Mouse (Mus musculus): ENCODE data around the gene BC049715. TPM values are rescaled to one million over a fixed set of nuclear protein-coding genes. Genes with fewer than 3 reads are reported as not detected.
"Not testable (repeated sequence)": the region's sequence is repeated elsewhere in the genome, so short reads cannot be mapped to it uniquely, and the experiment has no call there.

The BC049715 gene
- 1 to 10 TPM; 2.2 to 4.6 TPM for total RNA-seq (2021)
- long read RNA-seq, experiment 1, partial matches to known transcripts = 0 of 1 reads
- long read RNA-seq, experiment 1, other reads (novel, unspliced or antisense) = 1 of 1 reads
- long read RNA-seq, experiment 2, partial matches to known transcripts = 0 of 2 reads
- long read RNA-seq, experiment 2, other reads (novel, unspliced or antisense) = 2 of 2 reads

GRCm38 (mm10) chr6:136827516-136827880 is at the start of gene BC049715:
BC049715 (plus strand) TSS chr6:136827626.
- DNase-seq (ENCODE audit: low spot score in 2 of 2) = no peak

GRCm38 (mm10) chr6:136781377-136781986 is 45.9 kb upstream of the BC049715 start, which contains the start of gene Gucy2c:
Gucy2c (minus strand) TSS chr6:136781765.
- no peak for DNase-seq (ENCODE audit: low spot score in 2 of 2)

DNA sequence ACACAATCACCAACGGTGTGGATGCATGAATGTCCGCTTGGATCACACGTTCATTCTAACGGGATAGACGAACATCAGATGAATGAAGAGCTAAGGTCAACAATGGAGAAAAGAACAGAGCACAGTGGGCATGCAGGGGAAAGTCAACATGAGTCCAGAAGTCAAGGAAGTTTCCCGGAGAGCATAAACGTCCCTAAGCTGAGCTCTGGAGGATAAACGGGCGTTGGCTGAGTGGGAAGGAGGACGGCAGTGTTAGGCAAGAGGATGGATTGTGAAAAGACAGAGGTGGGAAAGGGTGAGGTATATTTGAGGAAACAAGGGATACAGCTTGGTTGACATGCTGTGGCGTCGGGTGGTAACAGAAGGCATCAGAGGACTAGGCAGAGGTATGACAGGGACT is 45.3 kb upstream of the BC049715 start:
- DNase-seq (ENCODE audit: low spot score in 2 of 2) = no peak

- DNase-seq (ENCODE audit: low spot score in 2 of 2) = no peak
Measured at GRCm38 (mm10) chr6:136782761-136783160, 44.7 kb upstream of the BC049715 start.

GRCm38 (mm10) chr6:136789391-136789971 is 37.9 kb upstream of the BC049715 start:
- DNase-seq (ENCODE audit: low spot score in 2 of 2) = no peak

- DNase-seq (ENCODE audit: low spot score in 2 of 2) = no peak
Measured at GRCm38 (mm10) chr6:136792884-136793758, 34.3 kb upstream of the BC049715 start.

GRCm38 (mm10) chr6:136793831-136794525 is 33.4 kb upstream of the BC049715 start:
- DNase-seq (ENCODE audit: low spot score in 2 of 2) = no peak

DNA sequence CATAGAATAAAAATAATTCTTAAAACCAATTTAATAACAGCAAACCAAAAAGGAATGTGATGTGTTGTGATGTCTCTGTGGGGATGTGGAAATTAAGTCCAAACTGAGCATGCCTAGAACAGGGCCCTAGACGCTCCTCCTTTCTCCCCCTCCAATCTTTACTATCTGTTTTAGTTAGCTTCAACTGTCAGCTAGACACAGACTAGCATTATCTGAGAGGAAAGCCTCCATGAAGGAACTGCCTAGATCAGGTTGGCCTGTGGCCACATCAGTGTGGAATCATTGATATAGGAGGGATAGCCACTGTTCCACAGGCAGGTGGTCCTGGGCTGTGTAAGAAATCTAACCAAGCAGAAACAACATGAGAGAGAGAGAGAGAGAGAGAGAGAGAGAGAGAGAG is 32.3 kb upstream of the BC049715 start:
- DNase-seq (ENCODE audit: low spot score in 2 of 2) = no peak

DNA sequence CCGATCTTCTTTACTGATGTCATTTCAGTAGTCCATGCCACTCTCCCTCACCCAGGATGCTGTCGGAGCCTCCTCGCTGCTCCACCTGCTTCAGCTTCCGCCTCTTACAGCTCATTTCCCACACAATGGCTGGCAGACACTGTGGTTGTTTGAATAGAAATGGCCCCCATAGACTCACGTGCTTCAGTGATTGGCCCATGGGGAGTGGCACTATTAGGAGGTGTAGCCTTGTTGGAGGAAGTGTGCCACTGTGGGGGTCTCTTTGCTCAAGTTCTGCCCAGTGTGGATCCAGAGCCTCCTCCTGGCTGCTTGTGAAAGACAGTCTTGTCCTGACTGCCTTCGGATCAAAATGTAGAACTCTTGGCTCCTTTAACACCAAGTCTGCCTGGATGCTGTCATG is 31.6 kb upstream of the BC049715 start:
- no peak for DNase-seq (ENCODE audit: low spot score in 2 of 2)

DNA sequence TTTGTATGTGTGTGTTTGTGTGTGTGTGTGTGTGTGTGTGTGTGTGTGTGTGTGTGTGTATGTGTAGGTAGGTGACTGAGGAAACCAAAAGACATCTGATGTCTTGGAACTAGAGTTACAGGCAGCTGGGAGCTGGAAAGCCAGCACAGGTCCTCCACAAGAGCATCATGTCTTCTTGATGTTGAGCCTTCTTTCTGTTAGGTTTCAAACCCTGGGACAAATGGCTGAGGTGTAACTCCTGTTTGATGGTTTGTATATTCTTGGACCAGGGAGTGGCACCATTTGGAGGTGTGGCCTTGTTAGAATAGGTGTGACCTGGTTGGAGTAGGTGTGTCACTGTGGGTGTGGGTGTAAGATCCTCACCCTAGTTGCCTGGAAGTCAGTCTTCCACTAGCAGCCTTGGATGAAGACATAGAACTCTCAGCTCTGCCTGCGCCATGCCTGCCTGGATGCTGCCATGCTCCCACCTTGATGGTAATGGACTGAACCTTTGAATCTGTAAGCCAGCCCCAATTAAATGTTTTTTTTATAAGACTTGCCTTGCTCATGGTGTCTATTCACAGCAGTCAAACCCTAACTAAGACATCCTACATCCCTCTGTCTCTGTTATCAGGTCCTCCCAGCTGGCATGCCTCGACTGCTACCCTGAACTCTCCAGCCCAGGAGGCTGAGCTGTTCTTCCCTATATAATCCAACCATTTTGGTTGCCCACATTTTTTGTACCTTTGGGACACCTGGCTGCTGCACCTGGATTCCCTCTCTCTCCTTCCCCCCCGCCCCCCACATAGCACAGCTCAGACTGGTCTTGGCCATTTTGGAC is 29.3 kb upstream of the BC049715 start:
- DNase-seq (ENCODE audit: low spot score in 2 of 2) = not testable (repeated sequence)

- DNase-seq (ENCODE audit: low spot score in 2 of 2) = no peak
Measured at GRCm38 (mm10) chr6:136800710-136801109, 26.7 kb upstream of the BC049715 start.

DNA sequence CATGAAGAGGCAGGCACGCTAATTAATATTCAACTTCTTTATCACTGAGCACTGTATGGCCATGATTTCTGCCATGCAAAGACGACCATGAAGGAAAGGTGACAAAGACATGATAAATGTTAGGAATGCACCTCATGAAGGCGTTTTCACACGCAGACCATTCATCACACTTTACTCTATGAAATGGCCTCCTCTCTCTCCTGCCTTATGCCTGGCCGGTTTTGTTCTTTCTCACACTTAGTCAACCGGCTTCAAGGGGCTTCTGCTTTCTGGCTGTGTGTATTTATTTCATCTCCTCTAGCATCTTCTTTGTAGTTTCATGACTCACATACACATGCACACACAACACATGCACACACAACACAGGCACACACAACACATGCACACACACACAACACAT is 26.2 kb upstream of the BC049715 start:
- no peak for DNase-seq (ENCODE audit: low spot score in 2 of 2)

DNA sequence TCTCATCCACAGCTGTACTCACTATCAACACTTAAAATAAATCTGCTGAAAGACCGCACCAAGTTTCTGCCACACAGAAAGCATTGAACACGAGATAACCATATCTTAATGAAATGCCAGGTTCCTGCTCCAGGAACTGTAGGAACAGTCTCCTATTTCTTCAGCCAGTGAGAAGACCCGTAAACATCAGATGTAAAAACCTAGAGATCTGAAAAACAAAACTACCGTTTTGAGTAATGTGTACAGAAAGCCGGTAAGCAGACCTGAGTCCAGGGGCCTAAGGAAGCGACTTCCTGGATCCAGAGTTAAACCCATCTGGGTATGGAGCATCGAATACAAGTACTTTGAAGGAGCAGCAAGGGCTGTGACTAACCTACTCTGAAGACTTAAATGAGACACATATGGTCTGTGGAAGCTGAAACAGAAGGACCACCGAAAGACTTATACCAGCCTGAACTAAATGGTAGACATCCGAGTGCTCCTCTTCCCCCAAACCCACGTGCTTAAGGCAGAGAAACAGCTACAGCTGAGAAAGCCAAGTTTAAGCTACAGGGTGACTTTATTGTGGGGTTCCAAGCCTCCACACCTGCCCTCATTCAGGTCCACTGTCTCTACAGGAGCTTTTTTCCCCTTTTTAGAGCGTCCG is 24.2 kb upstream of the BC049715 start:
- no peak for DNase-seq (ENCODE audit: low spot score in 2 of 2)

- DNase-seq (ENCODE audit: low spot score in 2 of 2) = peak; percentile 98
Measured at GRCm38 (mm10) chr6:136803739-136804633, 23.4 kb upstream of the BC049715 start, which contains the start of gene Hist4h4. Hist4h4 (minus strand) TSS chr6:136804415.

GRCm38 (mm10) chr6:136804705-136805408 is 22.6 kb upstream of the BC049715 start:
- DNase-seq (ENCODE audit: low spot score in 2 of 2) = no peak

DNA sequence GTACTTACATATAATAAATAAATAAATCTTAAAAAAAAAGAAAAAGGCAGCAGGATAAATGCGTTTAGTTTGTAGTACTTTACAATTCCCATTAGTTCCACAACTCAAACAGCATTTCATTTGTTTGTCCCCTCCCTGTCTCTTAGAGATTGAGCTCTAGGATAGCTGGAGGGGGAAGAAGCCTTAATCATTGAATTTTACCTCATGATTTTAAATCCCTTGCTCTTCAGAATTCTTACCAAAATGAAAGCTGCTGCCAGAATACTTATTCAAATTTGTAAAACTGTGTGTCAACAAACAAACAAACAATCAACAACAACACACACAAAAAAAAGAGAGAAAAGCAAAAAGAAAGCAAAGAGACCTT is 22.0 kb upstream of the BC049715 start:
- DNase-seq (ENCODE audit: low spot score in 2 of 2) = no peak

DNA sequence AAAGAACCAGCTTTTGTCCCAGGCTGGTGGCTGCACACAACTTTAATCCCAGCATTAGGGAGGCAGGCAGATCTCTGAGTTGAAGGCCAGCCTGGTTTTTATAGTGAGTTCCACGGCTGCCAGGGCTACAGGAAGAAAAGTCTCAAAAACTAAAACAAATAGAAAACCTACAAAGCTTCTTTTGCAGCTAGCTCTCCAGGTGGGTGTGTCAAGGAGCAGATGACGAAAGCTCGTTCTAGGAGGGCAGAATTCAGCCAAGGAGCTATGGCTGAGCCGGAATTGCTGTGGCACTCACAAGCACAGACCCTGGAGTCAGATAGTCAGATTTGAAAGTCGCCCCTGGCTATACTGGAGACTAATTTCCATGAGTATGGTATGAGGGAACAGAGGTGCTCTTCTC is 20.6 kb upstream of the BC049715 start:
- DNase-seq (ENCODE audit: low spot score in 2 of 2) = no peak

DNA sequence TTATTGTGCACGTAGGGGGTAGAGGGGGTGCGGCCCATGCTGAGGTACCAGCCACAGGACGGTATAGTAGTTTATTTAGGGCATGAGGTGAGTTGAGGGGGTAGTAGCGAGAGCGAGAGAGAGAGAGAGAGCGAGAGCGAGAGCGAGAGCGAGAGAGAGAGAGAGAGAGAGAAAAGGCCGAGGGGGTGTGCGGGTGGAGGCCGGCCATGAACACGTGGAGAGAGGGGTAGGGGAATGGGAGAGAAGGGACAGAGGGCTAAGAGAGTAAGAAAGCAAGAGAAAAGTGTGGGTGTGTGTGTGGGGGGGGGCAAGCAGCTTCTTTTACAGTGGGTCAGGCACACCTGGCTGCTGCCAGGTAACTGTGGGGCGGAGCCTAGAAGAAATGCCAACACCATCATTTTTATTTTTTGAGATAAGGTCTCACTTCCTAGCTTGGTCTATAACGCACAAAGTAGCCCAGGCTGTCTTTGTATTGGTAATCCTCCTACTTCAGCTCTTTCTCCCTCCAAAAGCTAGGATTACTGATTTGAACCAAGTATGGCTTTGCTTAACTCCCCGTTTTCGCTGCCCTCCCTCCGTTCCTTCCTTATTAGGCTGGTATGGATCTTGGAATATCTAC is 19.9 kb upstream of the BC049715 start:
- DNase-seq (ENCODE audit: low spot score in 2 of 2) = no peak
